Mouse (Mus musculus) CH12.LX (cell line): ENCODE data around the gene Slc5a10. TPM values are rescaled to one million over a fixed set of nuclear protein-coding genes. Genes with fewer than 3 reads are reported as not detected.

Experiments
- DNase-seq: peaks from one replicate; pipeline ENCODE4 v3.0.0-alpha.2; 2013; ENCODE audit errors: extremely low read depth
- H3K27ac ChIP-seq: 2 replicates; pipeline ENCODE4 v1.5.1; 2012; ENCODE audit warnings: low read depth, mild to moderate bottlenecking, control low read depth, moderate library complexity; ENCODE audit not compliant: insufficient read depth
- H3K27me3 ChIP-seq: replicated peaks from 2 replicates; pipeline ENCODE3; 2012; ENCODE audit warnings: inconsistent platforms
- H3K36me3 ChIP-seq, 2 experiments: replicated peaks in 1 of 2; 2 replicates each; pipeline versions ENCODE3 to v1.6.1; 2012; ENCODE audit warnings: inconsistent platforms in 1 of 2, low read length in 1 of 2, mild to moderate bottlenecking in 1 of 2, mixed read lengths in 1 of 2, moderate library complexity in 1 of 2; ENCODE audit not compliant: control insufficient read depth in 1 of 2, insufficient read depth in 1 of 2
- H3K4me1 ChIP-seq, 2 experiments: 2 replicates each; pipeline ENCODE4 v1.6.1; 2012; ENCODE audit warnings: inconsistent platforms in 1 of 2, moderate library complexity in 1 of 2; ENCODE audit not compliant: insufficient read depth in 2 of 2, control insufficient read depth in 1 of 2
- H3K4me2 ChIP-seq: 2 replicates; pipeline ENCODE4 v1.6.1; 2012; ENCODE audit warnings: low read depth, mild to moderate bottlenecking, control low read depth; ENCODE audit not compliant: poor library complexity, insufficient read depth, severe bottlenecking
- H3K4me3 ChIP-seq, 3 experiments: fragments of 150-350 bp in 1 of 3; sonication (generic) in 1 of 3; replicated peaks in 1 of 3; 2 replicates each; pipeline versions ENCODE3 to v1.5.1; 2011 to 2012; ENCODE audit warnings: low read depth in 2 of 3, low read length in 2 of 3, mild to moderate bottlenecking in 2 of 3, moderate library complexity in 2 of 3, control low read depth in 1 of 3, improper control_type of control experiment in 1 of 3, inconsistent platforms in 1 of 3, mixed read lengths in 1 of 3; ENCODE audit not compliant: poor library complexity in 1 of 3
- H3K79me2 ChIP-seq: replicated peaks from 2 replicates; pipeline ENCODE4 v1.6.1; 2012; ENCODE audit warnings: mild to moderate bottlenecking, moderate library complexity; ENCODE audit not compliant: control insufficient read depth, poor library complexity, insufficient read depth, severe bottlenecking; ENCODE audit errors: extremely low read depth
- H3K9ac ChIP-seq: 2 replicates; pipeline ENCODE4 v1.6.1; 2012; ENCODE audit warnings: low read depth, mild to moderate bottlenecking, control low read depth, moderate library complexity; ENCODE audit not compliant: insufficient read depth
- H3K9me3 ChIP-seq: replicated peaks from 2 replicates; pipeline ENCODE3; 2012; ENCODE audit warnings: low read length, inconsistent platforms, mixed read lengths
- BHLHE40 ChIP-seq: IDR thresholded peaks from 2 replicates; pipeline ENCODE4 v1.6.1; 2011; ENCODE audit warnings: mild to moderate bottlenecking, low read depth, low read length, improper control_type of control experiment
- CHD1 ChIP-seq: IDR thresholded peaks from 2 replicates; pipeline ENCODE4 v1.6.1; 2012; ENCODE audit warnings: low read depth, low read length, improper control_type of control experiment, inconsistent platforms
- CHD2 ChIP-seq: IDR thresholded peaks from 2 replicates; pipeline ENCODE4 v1.6.1; 2011; ENCODE audit warnings: low read length, improper control_type of control experiment
- CTCF ChIP-seq, 2 experiments: IDR thresholded peaks in 1 of 2; conservative IDR thresholded peaks in 1 of 2; 2 replicates each; pipeline ENCODE4 v1.5.1; 2011 to 2012; ENCODE audit warnings: low read depth in 2 of 2, low read length in 2 of 2, improper control_type of control experiment in 1 of 2, inconsistent platforms in 1 of 2, mild to moderate bottlenecking in 1 of 2, moderate library complexity in 1 of 2
- E2F4 ChIP-seq: IDR thresholded peaks from 2 replicates; pipeline ENCODE4 v1.6.1; 2011; ENCODE audit warnings: low read depth, low read length, improper control_type of control experiment; ENCODE audit not compliant: insufficient replicate concordance
- ELF1 ChIP-seq: IDR thresholded peaks from 2 replicates; pipeline ENCODE4 v1.6.1; 2014; ENCODE audit warnings: low read depth, mild to moderate bottlenecking, inconsistent platforms, low read length, improper control_type of control experiment
- EP300 ChIP-seq: IDR thresholded peaks from 2 replicates; pipeline ENCODE4 v1.6.1; 2011; ENCODE audit warnings: low read length, improper control_type of control experiment
- HCFC1 ChIP-seq: IDR thresholded peaks from 2 replicates; pipeline ENCODE4 v1.6.1; 2012; ENCODE audit warnings: low read depth, mild to moderate bottlenecking, inconsistent platforms, low read length, improper control_type of control experiment
- IRF4 ChIP-seq: IDR thresholded peaks from 2 replicates; pipeline ENCODE4 v1.6.1; 2014; ENCODE audit warnings: low read depth, mild to moderate bottlenecking, inconsistent platforms, low read length, improper control_type of control experiment
- JUN ChIP-seq: IDR thresholded peaks from 2 replicates; pipeline ENCODE4 v1.6.1; 2011; ENCODE audit warnings: low read depth, mild to moderate bottlenecking, low read length, improper control_type of control experiment, moderate library complexity; ENCODE audit not compliant: insufficient read depth
- JUND ChIP-seq: conservative IDR thresholded peaks from 2 replicates; pipeline ENCODE4 v1.6.1; 2011; ENCODE audit warnings: low read depth, low read length, improper control_type of control experiment
- KAT2A ChIP-seq: IDR thresholded peaks from 2 replicates; pipeline ENCODE4 v1.6.1; 2012; ENCODE audit warnings: low read length, improper control_type of control experiment, inconsistent platforms; ENCODE audit not compliant: insufficient replicate concordance
- MAFK ChIP-seq: IDR thresholded peaks from 2 replicates; pipeline ENCODE4 v1.6.1; 2011; ENCODE audit warnings: low read length, improper control_type of control experiment; ENCODE audit not compliant: insufficient replicate concordance
- MAX ChIP-seq: IDR thresholded peaks from 2 replicates; pipeline ENCODE4 v1.6.1; 2011; ENCODE audit warnings: low read length, improper control_type of control experiment
- MEF2A ChIP-seq: IDR thresholded peaks from 2 replicates; pipeline ENCODE4 v1.6.1; 2014; ENCODE audit warnings: low read depth, mild to moderate bottlenecking, inconsistent platforms, low read length, improper control_type of control experiment, borderline replicate concordance
- MXI1 ChIP-seq: IDR thresholded peaks from 2 replicates; pipeline ENCODE4 v1.6.1; 2011; ENCODE audit warnings: mild to moderate bottlenecking, low read depth, low read length, improper control_type of control experiment
- MYC ChIP-seq: IDR thresholded peaks from 2 replicates; pipeline ENCODE4 v1.6.1; 2011; ENCODE audit warnings: low read depth, mild to moderate bottlenecking, improper control_type of control experiment, low read length
- NRF1 ChIP-seq: IDR thresholded peaks from 2 replicates; pipeline ENCODE4 v1.6.1; 2014; ENCODE audit warnings: low read depth, mild to moderate bottlenecking, inconsistent platforms, low read length, improper control_type of control experiment, moderate library complexity
- POLR2A ChIP-seq: IDR thresholded peaks from 2 replicates; pipeline ENCODE4 v1.6.1; 2011; ENCODE audit warnings: low read depth, mild to moderate bottlenecking, improper control_type of control experiment, low read length
- UBTF ChIP-seq: IDR thresholded peaks from 2 replicates; pipeline ENCODE4 v1.6.1; 2012; ENCODE audit warnings: low read depth, mild to moderate bottlenecking, inconsistent platforms, low read length, improper control_type of control experiment, moderate library complexity
- USF2 ChIP-seq: conservative IDR thresholded peaks from 2 replicates; pipeline ENCODE4 v1.6.1; 2011; ENCODE audit warnings: low read depth, low read length, improper control_type of control experiment
- ZC3H11A ChIP-seq: IDR thresholded peaks from 2 replicates; pipeline ENCODE4 v1.6.1; 2012; ENCODE audit warnings: low read depth, mild to moderate bottlenecking, inconsistent platforms, low read length, improper control_type of control experiment
- ZNF384 ChIP-seq: IDR thresholded peaks from 2 replicates; pipeline ENCODE4 v1.6.1; 2012; ENCODE audit warnings: low read depth, low read length, improper control_type of control experiment, inconsistent platforms
- dilution Hi-C: fragments of 300-500 bp; cut with MboI; formaldehyde crosslinking; loops from 2 replicates; pipeline ENCODE4 v1.14.3; 2020; ENCODE audit warnings: low sequenced_read_pairs; ENCODE audit not compliant: extremely low pct_unique_long_range_greater_than_20kb, extremely low pct_ligation_motif_present
- in situ Hi-C: fragments of 300-500 bp; cut with MboI; formaldehyde crosslinking; loops from 3 replicates; pipeline ENCODE4 v1.14.3; 2019; ENCODE audit warnings: low sequenced_read_pairs, low pct_ligation_motif_present, low pct_unique_long_range_greater_than_20kb, mixed read lengths
- polyA plus RNA-seq: library from polyadenylated mRNA; unstranded; fragments of >175 nt; gene quantifications from 2 replicates; pipeline ENCODE4 v1.2.1, GENCODE M21; 2012; ENCODE audit warnings: low read depth; ENCODE audit not compliant: insufficient read length
- total RNA-seq, 2 experiments: library from RNA; depleted of rRNA; stranded (reverse); fragments of 300-350 nt in 1 of 2; fragments of >200 nt in 1 of 2; gene quantifications; 2 replicates each; pipeline ENCODE4 v1.2.3; 2012 to 2014

Slc5a10 gene
- total and polyA plus RNA-seq, 3 experiments = 0.70 to 1.6 (median 1.4) TPM

GRCm38 (mm10) chr11:61646499-61647039, 74.1 kb downstream of the Slc5a10 start:
- TF ChIP-seq EP300 = 0 out of 2 replicates have a peak, but pooled peaks have one; percentile 12
- TF ChIP-seq CHD1 = peak; percentile 91
- no peak for TF ChIP-seq UBTF
- TF ChIP-seq JUND = no peak
- TF ChIP-seq MAFK = no peak
- TF ChIP-seq MAX = peak; percentile 65
- TF ChIP-seq CHD2 = no peak
- no peak for TF ChIP-seq IRF4
- no peak for TF ChIP-seq ELF1
- TF ChIP-seq E2F4 = no peak
- peak; percentile 83 for TF ChIP-seq ZNF384
- no peak for TF ChIP-seq KAT2A
- no peak for TF ChIP-seq CTCF (conservative IDR thresholded peaks at IDR 0.05 in 1 of 2, IDR thresholded peaks at IDR 0.05 in 1 of 2; ENCODE audit: low read depth in 2 of 2, low read length in 2 of 2)
- TF ChIP-seq MXI1 = no peak
- TF ChIP-seq ZC3H11A = no peak
- no peak for TF ChIP-seq HCFC1
- TF ChIP-seq MYC = no peak
- TF ChIP-seq MEF2A = no peak
- no peak for TF ChIP-seq POLR2A
- no peak for TF ChIP-seq JUN
- TF ChIP-seq BHLHE40 = no peak
- TF ChIP-seq USF2 = no peak
- no peak for TF ChIP-seq NRF1
- Histone ChIP-seq H3K79me2 (no peaks in the 10 kb centered on the region; the same call in 1 of the 2 replicates), H3K9me3 (no peaks in the 10 kb centered on the region), H3K4me3 (no peak overlapping the region), H3K36me3 (no peaks in the 10 kb centered on the region), H3K27me3 (no peaks in the 10 kb centered on the region), H3K9ac (peak overlapping the region; percentile 78), H3K4me2 (no peak overlapping the region; the same call in 1 of the 2 replicates), H3K27ac (peak overlapping the region; percentile 99), H3K4me1 (peaks cover 55 to 94% of the 10 kb centered on the region in 2 experiments)
- in situ Hi-C loops (no loop called here), dilution Hi-C loops (no loop called here)
- DNase-seq = no peak
